Mouse (Mus musculus) v-Abl transformed pro-B cells (cell line): ENCODE results near the gene Det1.

Experiments
- in situ Hi-C, 2 experiments: fragments of 400-800 bp; cut with MboI; formaldehyde crosslinking; loops; one replicate each; pipeline ENCODE4 v1.15.1; 2025; ENCODE audit not compliant: unreplicated experiment in 2 of 2

The Det1 gene

GRCm38 (mm10) chr7:78846737-78847434 lies at the start of gene Det1:
Gene Det1 (minus strand): TSS chr7:78847263.
- in situ Hi-C loops: loop anchor here in 1 of 2 experiments (10.0 kb wide), 2 partner anchors 48 to 52 kb away; partner anchors contain the start of gene Aen

DNA sequence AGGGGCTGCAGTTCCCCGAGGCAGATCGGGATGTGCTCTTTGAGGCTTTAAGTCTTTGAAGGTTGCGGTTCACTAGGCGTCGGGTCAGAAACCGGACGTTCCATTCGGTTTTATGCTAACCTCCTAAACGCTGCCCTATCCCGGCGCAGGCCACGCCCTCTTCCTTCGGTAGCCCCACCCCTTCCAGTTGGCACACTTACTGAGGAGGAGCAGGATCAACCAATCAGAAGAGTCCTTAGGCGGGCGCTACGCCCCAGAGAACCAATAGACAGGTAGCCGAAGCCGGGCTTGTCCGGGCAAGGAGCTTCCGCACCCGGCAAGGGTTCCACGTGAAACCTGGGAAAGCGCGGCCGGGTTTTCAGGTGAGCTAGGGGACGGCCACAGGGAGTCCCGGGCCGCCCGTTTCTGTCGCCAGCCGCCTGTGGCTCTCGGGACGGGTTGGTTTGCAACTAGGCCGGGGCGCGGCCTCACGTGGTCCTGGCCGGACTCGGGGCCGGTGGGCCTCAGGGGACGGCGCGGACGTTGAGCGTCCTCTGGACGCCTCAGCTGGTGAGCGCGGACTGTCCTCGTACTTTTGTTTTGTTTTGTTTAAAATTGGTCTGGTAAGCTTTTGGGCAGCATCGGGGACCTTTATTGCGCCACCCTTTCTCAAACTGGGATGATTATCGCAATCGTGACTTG lies 48.7 kb upstream of the Det1 start, which contains the start of gene Aen:
Gene Aen, plus strand, starts transcription at position 202 of the 681 bp plus-strand sequence.
- in situ Hi-C loops: loop anchor here in 1 of 2 experiments (10.0 to 25.0 kb wide), 2 partner anchors 51 to 233 kb away; partner anchors contain the start of gene Det1

GRCm38 (mm10) chr7:78895021-78895652 lies 48.1 kb upstream of the Det1 start:
- in situ Hi-C loops: loop anchor here in 1 of 2 experiments (10.0 to 25.0 kb wide), 2 partner anchors 50 to 233 kb away; partner anchors contain the start of gene Det1

DNA sequence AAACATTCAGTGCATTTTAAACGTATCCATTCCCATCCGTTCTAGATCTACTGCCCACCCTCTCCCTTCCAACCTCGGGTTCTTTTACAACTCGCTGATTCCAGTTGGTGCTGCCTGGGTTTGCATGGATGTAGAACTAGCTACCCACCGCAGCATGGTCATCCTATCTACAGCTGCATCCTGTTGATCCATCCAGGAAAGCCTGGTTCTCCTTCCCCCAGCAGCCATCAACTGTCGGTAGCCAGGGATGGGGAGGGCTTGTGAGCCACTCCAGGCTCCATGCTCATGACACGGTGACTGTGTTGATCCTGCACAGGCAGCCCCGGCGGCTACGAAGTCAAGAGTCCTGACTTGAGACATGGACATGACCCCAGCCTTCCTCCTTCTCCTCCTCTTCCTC lies 46.9 kb upstream of the Det1 start:
- in situ Hi-C loops: loop anchor here (5.0 to 25.0 kb wide), 3 partner anchors 49 to 232 kb away; partner anchors contain the start of gene Det1 (in 1 of the 2)

DNA sequence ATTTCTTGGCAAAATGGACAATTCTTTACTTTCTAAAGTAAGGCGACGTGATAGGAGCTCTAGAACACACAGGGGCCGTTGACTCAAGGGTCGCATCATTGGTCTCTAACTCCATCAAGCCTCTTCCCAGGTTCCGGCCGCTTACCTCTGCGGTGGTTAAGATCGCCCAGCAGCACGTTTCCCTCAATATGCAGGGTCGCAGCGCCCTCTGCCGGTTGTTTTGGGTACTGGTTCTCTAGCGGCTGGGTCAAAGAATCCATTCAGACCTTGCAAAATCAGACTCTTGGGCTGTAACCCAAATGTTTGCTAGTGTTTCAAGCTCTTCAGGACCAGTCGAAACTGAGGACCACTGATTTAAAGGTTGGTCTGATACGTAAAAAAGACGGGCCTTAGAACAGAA lies 43.6 kb upstream of the Det1 start:
- in situ Hi-C loops: loop anchor here (5.0 to 25.0 kb wide), 3 partner anchors 46 to 228 kb away; partner anchors contain the start of gene Det1 (in 1 of the 2)

DNA sequence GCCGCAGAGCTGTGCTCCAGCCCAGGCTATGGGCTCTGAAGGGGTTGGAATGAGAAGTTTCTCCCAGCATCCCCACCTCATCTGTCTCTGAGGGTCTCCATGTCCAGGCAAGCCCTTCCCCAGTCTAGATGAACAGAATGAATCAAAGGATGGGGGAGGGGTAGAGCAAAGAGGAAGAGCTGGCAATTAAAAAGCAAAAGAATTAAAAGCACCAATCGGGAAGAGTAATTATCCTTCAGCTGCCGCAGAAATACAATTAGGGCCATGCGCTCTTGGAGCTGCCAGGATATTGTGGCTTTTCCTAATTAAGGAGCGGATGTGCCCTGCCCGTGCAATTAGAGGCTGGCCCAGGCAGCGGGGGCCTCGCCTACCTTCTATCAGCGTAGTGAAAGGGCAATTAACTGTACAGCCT lies 40.4 kb upstream of the Det1 start:
- in situ Hi-C loops: loop anchor here in 1 of 2 experiments (25.0 kb wide), 1 partner anchor 225 kb away; no protein-coding TSS in a partner anchor

GRCm38 (mm10) chr7:78886496-78886895 lies 39.4 kb upstream of the Det1 start:
- in situ Hi-C loops: loop anchor here in 1 of 2 experiments (25.0 kb wide), 1 partner anchor 224 kb away; no protein-coding TSS in a partner anchor

GRCm38 (mm10) chr7:78885404-78885803 lies 38.3 kb upstream of the Det1 start:
- in situ Hi-C loops: loop anchor here in 1 of 2 experiments (25.0 kb wide), 1 partner anchor 223 kb away; no protein-coding TSS in a partner anchor

DNA sequence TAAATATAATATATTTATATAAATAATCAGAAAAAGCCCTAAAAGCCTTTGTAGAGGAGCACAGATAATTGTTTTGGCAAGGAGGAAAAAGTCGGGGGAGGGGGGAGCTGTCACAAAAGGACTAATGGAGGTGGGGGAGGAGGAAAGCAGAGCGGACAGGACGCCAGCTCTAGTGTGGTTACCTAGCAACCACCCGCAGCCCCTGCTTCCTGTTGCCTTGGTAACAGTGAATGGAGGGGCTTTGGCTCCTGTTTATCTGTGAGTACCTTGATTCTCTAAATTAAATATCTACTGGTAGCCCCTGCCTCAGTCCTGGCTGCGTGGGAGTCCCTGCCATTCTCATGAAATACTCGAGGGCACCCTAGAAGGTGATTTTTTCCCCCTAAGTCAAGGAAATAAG lies 37.1 kb upstream of the Det1 start:
- in situ Hi-C loops: loop anchor here in 1 of 2 experiments (25.0 kb wide), 1 partner anchor 222 kb away; no protein-coding TSS in a partner anchor

- in situ Hi-C loops: loop anchor here in 1 of 2 experiments (25.0 kb wide), 1 partner anchor 221 kb away; no protein-coding TSS in a partner anchor
Measured at GRCm38 (mm10) chr7:78883726-78884060, 36.6 kb upstream of the Det1 start.

- in situ Hi-C loops: loop anchor here in 1 of 2 experiments (25.0 kb wide), 1 partner anchor 221 kb away; no protein-coding TSS in a partner anchor
Measured at GRCm38 (mm10) chr7:78883016-78883725, 36.1 kb upstream of the Det1 start.

- in situ Hi-C loops: loop anchor here in 1 of 2 experiments (25.0 kb wide), 1 partner anchor 220 kb away; no protein-coding TSS in a partner anchor
Measured at GRCm38 (mm10) chr7:78882469-78882837, 35.4 kb upstream of the Det1 start.

GRCm38 (mm10) chr7:78881607-78882468 lies 34.8 kb upstream of the Det1 start:
- in situ Hi-C loops: loop anchor here in 1 of 2 experiments (25.0 kb wide), 1 partner anchor 220 kb away; no protein-coding TSS in a partner anchor

- in situ Hi-C loops: no loop called here
Measured at GRCm38 (mm10) chr7:78872831-78873230, 25.8 kb upstream of the Det1 start.

DNA sequence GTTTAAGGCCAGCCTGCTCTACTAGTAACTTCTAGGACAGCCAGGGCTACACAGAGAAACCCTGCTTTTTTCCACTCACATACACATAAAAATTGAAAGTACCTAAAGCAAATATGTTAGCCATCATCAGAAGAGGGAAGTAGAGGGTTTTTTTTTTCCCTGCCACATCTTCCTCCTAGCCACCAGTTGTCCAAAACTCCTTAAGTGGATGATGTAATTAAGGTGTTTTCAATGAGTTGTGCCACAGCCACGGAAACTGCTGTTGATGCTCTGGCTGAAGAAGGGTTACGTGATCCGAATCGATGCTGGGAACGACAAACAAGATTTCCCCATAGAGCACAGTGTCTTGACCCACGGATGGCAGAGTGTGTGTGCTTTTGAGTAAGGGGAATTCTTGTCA lies 25.3 kb upstream of the Det1 start:
- in situ Hi-C loops: no loop called here

GRCm38 (mm10) chr7:78868731-78869130 lies 21.7 kb upstream of the Det1 start:
- in situ Hi-C loops: no loop called here

DNA sequence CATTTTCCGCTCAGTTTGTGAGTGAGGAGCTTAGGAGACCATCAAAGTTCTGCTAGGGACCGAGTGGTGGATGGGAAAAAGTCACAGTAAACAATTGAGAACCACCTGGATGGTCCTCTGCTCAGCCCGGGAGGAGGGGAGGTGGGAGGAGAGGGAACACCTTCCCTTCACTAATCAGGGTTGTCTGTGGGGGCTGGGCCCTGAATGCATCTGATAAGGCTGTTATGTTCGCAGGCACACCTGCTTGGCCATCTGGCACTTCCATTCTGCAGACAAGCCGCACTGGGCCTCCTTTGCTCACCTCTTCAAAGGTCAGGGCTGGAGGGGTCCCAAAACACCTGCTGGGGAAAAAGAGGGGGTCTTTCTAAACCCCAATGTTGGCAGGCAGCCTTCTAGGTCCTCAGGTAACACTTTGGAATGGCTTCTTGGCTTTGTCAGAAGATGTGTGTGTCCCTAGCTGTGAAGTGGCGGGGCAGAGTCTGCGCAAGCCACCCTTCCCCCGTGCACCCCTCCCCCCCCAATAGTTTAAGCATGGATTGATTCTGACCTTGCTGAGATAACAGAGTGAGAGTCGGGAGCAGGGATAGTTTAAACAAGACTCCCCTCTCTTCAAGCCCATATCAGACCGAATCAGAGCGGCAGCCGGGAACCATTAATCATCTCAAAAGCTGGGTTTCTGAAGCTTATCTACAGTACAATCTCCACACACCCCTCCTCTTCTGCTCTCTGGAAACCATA lies 18.3 kb upstream of the Det1 start:
- in situ Hi-C loops: no loop called here

GRCm38 (mm10) chr7:78864446-78864802 lies 17.4 kb upstream of the Det1 start:
- in situ Hi-C loops: no loop called here
